Mouse (Mus musculus) c-Kit-positive CD71-positive TER-119-positive erythroid progenitor cells, embryonic 14.5 days (primary cell): ENCODE results near the gene Lypd6b.

Experiments
- DNase-seq: peaks from one replicate; pipeline ENCODE4 v3.0.0-alpha.2; 2013; ENCODE audit warnings: low spot score

Lypd6b gene

DNA sequence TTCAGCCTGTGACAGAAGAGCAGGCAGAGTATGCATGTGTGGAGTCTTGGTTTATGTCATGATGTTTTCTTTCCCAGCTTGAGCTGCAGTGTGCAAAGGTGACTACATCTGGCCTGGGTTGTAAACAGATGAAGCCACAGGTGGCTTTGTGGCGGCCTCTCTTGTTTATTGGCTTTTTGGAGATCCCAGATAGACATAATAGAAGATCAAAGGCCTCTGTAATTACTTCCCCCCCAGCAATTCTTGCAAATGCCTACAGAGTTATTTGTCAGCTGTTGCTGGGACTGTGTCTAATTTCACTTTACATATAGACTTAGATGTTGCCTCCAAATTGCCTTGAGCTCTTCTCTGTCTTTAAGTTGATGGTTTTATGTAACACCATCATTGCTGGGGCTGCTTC is 38.1 kb downstream of the Lypd6b start:
- DNase-seq, result no peak

- DNase-seq, result no peak
Observed at GRCm38 (mm10) chr2:49827756-49828155, 40.3 kb downstream of the Lypd6b start.

DNA sequence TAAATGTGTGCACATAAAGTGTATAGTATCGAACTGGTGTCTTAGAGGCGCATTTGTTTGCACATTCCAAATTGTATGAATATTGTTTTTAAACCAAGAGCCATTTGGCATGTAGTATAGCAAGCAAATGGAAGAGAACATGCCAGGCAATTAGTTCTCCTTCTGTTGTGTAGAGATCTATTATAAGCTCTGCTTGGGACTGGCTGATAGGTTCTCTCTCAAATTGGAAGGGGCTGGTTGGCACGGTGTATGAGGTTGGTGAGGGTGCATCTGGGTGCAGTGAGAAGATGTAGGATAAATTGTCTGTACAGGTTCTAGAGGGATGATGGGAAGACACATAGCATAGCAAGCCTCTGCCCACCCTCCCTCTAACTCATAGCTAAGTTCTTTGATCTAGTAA is 42.9 kb downstream of the Lypd6b start:
- no peak for DNase-seq

DNA sequence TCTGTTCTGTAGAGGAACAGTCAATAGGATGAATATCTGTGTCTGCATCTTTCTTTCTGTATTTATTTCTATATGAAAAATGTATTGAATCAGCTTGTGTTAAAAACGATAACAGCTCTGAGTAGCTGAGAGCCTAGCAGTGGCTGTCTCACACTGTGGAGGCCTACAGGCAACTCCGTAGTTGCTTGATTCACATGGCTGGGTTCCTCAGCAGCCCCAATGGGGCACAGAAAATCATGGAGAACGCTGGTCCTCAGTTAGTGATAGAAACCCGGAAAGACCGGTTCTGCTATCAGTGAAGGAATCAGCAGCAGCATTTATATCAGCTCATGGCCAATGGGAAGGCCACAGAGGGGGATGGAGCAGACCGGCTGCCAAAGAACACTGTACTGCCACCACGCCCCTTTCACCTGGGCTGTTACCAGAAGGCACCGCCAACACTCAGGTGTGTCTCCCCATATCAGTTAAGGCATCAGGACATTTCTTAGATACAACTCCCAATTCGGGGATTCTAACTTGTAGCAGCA is 44.9 kb downstream of the Lypd6b start:
- DNase-seq, result no peak

- DNase-seq, result no peak
Observed at GRCm38 (mm10) chr2:49837454-49838059, 50.1 kb downstream of the Lypd6b start.

DNA sequence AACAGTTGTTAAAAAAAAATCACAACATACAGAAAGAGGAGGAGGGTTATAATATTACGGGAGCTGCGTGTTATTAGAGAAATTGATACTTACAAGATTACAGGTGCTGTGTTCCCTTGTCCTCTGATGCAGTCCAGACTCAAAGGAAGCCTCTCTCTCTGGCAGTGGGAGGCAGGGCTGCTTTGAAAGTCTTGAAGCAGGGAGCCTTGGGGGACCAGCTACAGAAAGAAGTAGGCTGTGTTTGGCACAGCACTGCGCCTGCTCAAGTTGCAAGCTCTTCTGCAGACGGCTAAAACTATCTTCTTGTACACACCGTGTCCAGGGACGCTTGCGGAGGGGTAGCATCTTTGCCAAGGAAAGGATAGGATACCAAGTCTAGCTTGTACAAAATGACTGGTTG is 51.1 kb downstream of the Lypd6b start:
- no peak for DNase-seq

DNA sequence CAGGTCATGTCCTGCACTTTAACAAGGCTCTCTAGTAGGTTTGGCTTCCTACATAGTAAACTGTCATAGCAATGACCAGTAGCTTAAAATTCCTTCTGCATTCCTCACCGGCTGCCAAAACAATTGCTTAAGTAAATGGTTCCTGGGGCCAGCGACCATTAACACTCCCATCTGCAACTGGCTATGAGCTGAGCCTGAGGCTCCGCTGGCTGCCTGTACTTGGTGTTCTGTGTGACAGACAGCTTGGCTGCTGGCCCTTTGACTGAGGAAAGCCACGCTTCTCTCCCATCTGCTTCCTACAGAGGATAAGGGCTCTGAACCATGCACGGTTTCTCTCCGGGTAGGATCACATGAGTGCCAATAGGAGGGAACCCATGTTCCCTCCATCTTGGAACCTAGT is 53.1 kb downstream of the Lypd6b start:
- no peak for DNase-seq

DNA sequence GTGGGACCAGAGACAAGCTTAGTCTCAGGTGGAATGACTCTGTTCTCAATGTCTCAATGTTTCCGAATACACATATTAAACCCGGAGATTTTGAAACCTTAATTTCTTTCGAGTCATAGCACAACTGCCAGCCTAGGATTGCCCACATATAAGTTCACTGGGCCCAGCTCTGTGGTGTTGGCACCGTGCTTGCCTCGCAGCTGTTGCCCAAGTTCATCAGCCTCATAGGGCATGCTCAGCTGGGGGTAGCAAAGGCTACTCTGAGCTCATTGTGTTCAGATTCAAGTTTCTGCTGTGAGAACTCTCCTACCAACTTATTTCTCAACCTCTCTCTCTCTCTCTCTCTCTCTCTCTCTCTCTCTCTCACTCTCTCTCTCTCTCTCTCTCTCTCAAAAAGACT is 53.6 kb downstream of the Lypd6b start:
- no peak for DNase-seq

- DNase-seq, result no peak
Observed at GRCm38 (mm10) chr2:49845104-49845503, 57.6 kb downstream of the Lypd6b start.

DNA sequence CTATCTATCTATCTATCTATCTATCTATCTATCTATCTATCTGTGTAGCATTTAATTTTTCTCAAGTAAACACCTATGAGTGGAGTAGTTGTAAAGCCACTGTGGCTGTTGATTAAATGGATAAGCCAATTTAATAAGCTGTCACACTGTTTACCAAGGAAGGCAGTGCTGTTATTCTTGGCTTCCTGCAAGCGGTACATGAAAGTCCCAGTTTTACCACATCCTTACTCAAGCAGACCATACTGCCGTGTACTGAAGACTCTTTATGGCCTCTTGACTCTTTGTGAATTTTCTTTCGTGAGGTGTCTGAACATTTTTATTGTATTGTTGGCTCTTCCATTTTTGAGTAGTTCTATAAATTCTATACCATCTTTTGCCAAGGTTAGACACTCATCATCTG is 58.6 kb downstream of the Lypd6b start:
- DNase-seq, result no peak

DNA sequence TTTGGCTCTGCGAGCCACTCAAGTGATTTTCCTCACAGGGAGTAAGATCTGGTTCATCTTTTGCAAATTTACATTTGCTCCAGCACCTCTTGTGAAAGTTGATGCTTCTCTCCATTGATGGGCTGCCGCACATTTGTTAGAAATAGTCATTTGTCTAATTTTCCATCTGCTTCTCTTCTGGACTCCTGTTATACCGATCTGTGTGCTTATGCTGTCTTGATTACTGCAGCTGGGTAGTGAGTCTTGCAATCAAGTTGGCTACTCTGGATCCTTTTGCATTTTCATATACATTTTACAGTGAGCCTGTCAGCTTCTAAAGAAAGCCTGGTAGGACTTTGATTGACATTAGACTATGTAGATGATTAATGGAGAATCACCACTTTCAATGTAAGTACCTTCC is 59.4 kb downstream of the Lypd6b start:
- DNase-seq, result no peak

DNA sequence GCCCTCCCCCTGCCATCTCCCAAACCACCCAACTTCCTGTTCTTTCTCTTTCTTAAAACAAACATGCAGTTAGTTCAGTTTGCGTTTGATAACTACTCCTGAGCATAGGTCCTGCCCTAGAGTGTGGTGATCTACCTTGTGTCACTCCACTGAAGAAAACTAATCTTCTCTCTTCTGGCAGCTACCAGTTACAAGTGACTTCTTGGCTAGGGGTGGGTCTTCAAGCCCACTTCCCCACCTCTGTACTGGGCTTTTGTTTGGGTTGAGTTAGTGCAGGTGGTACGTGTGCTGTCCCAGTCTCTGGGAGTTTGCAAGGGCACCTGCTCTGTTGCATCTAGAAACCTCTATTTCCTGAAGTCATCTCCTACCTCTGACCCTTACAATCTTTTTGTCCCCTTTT is 60.3 kb downstream of the Lypd6b start:
- DNase-seq, result no peak

GRCm38 (mm10) chr2:49849771-49850170 is 62.3 kb downstream of the Lypd6b start:
- DNase-seq, result no peak

GRCm38 (mm10) chr2:49851977-49852376 is 64.5 kb downstream of the Lypd6b start:
- DNase-seq, result no peak

GRCm38 (mm10) chr2:49856161-49856564 is 68.7 kb downstream of the Lypd6b start:
- DNase-seq, result no peak

DNA sequence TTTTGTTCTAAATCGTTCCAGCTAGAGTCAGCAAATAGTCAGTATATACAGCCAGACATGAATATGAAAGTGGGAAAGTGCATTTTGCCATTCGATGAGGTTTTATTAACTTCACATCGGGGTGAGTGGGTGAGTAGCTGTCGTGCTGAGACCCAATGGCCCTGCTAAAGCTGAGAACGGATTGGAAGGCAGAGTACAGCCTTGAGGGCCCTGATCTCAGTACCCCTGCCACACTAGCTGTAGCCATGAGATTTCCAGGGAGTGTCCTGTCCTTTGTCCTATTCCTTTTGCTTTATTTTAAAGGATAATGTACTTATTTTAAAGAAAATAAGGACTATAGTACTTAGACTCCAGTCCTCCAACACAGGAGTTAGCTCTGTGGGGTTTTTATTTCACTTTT is 69.1 kb downstream of the Lypd6b start:
- DNase-seq, result no peak

DNA sequence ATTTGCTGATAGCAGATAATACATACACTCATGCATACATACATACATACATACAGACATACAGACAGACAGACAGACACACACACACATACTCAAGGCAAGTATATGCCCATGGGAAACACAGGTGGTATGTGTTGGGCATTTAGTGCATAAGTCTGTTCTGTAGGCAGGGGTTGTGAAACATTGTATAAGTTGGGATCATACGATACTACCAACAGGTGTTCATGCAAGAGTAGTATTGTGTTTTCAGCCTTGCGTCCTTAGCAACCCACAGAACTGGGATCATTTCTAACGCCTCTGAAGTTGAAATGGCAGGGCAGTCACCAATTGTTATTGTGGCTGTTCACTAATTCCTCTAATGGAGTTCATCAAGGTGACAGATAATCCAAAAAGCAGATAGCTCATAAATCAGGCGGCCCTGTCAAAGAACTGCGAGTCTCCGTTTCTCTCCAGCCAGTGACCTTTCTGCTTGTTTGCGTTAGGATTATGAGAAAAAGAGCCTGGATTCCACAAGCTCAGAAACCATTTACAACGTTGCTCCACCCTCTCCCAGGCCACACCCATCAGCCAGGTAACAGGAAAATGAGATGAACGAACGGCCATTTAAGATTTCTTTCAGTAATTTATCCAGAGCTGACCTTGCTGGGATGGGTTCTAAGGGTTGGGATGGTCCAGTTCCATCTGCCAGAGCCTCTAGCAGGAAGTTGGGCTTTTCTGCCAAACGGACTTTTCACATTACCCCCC is 72.9 kb downstream of the Lypd6b start:
- DNase-seq, result no peak

DNA sequence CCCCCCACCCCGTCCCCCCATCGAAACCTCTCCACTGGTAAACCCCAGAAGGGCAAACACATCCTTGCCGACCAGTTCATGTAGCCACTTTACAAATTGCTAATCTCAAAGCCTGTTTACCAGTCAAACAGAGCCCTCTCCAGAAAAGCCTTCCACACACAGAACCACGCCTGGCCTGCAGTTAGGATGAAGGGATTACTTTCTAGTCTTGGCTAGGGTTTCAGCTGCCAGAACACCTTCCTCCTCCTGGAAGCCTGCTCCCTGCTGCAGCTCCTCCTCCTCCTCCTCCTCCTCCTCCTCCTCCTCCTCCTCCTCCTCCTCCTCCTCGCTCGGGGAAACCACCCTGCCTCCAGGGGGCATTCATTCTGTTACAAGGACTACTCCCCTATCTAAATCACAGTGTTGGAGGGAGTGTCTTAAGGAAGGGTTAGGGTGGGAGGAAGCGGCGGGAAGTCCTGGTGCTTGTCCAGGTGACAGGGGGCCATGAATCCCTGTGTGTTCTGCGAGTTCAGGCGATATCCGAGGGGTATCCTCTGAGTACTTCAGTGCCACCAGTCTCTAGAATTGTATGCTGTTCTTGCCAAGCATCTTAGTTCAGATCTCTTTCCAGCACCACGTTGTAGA is 73.6 kb downstream of the Lypd6b start:
- no peak for DNase-seq

DNA sequence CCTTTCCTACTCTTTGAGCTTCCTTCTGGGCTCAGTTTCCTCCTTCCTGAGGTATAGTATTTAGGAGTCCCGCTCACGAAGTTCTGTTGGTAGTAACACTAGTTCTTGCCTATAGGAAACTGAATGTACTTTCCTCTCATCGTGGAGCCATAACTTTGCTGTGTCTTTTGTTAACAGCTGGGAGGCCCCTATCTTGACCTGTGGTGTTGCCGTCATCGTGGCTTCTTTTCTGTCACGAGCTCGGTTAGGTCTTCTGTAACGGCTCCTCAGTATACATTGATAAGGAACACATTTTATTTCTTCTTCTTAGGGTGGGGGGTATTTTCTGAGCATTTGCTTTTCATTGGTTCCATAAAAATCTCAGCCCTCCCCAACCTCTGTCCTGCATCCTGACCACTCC is 74.2 kb downstream of the Lypd6b start:
- no peak for DNase-seq

DNA sequence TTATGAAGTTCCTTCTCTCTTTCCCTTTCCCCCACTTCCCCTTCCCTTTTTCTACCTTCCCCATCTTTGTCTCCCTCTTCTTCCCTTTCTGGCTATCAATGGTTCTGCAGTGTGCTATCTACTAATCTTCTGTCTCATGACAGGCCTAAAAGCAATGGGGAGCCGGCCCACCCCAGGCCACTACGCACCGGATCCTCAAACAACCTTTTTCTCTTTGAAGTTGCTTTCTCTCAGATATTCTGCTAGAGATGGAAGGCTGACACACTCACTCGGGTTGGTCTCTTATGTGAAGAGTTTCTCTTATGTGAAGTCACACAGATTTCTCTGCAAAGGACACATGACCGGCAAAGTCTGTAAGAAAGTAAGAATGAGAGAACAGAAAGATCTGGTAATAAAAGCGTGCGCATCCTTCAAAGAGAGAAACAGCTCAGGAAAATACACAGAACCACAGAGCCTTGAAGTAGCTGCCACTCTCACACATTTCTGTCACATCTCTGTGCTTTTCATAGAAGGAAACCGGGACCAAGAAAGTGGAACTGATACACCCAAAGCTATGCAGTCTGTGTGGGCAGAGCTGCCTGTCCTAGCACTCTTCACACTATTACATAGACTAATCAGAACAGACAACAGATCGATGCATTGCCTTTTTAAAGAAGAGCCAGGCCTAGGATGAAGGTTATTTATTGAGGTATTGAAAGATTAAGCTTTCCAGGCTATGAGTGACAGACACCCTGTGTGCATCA is 80.8 kb downstream of the Lypd6b start:
- DNase-seq, result no peak

DNA sequence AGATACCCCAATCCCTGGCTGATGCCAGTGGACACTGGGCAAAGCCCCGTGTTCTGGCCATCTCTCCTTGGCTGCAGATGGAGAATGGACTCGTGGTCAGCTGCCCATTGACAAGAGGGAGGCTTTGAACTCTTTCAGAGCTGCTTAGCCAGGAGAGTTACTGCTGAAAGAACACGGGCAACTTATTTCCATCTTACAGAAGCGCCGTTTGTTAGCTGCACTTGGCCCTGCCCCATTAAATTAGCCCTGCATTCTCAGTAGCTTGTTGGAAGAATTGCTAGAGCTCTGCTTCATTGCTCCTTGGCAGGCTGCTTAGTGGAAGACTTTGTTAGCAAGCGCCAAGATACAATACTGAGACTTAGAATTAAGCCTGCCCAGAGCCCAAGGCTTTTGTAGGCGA is 81.6 kb downstream of the Lypd6b start:
- DNase-seq, result no peak

GRCm38 (mm10) chr2:49869782-49870514 is 82.5 kb downstream of the Lypd6b start:
- DNase-seq, result peak; percentile 14
